Mouse (Mus musculus) embryonic stem cell, embryonic (primary cell): ENCODE data around the gene Kirrel3.

Experiments used
- CTCF ChIA-PET, 4 experiments: fragments of 300-600 bp in 2 of 4; fragments of 350-600 bp in 2 of 4; sonication (Branson Sonifier 250); formaldehyde crosslinking; loops; one replicate each; lab custom pipeline; 2022; ENCODE audit warnings: inconsistent platforms in 2 of 4; lab: Charles Lee
- POLR2A ChIA-PET, 4 experiments: fragments of 300-600 bp in 2 of 4; fragments of 350-600 bp in 2 of 4; sonication (Branson Sonifier 250); formaldehyde crosslinking; loops; one replicate each; lab custom pipeline; 2022; ENCODE audit warnings: antibody characterized with exemption in 4 of 4, inconsistent platforms in 1 of 4; lab: Charles Lee

Gene Kirrel3

GRCm38 (mm10) chr9:34824358-34825088, 338.8 kb downstream of the Kirrel3 start:
- ChIA-PET POLR2A (interaction anchor here in 1 of 4 experiments (0.9 kb wide), 1 partner anchor 162 kb away, joined by 3 read pairs; no protein-coding TSS in a partner anchor), CTCF (interaction anchor here in 1 of 4 experiments (0.7 kb wide), 1 partner anchor 34 kb away, joined by 11 read pairs; no protein-coding TSS in a partner anchor)

DNA sequence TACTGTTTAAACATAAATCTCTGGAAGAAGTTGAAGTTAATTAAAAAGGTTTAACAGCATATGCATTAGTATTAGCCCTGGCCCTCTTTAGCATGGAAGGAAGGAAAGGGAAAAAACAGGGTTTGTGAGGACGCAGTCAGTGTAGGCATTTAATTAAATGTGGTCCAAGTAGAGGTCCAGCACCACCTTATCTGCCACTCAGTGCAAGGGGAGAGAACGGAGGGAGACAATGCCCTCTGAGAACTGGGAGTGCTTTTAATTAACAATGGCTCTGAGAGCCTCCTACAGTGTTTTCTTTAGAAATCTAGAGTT, 339.4 kb downstream of the Kirrel3 start:
- POLR2A ChIA-PET = interaction anchor here in 1 of 4 experiments (0.9 kb wide), 1 partner anchor 161 kb away, joined by 3 read pairs; no protein-coding TSS in a partner anchor
- CTCF ChIA-PET = interaction anchor here in 1 of 4 experiments (0.7 kb wide), 1 partner anchor 33 kb away, joined by 11 read pairs; no protein-coding TSS in a partner anchor

DNA sequence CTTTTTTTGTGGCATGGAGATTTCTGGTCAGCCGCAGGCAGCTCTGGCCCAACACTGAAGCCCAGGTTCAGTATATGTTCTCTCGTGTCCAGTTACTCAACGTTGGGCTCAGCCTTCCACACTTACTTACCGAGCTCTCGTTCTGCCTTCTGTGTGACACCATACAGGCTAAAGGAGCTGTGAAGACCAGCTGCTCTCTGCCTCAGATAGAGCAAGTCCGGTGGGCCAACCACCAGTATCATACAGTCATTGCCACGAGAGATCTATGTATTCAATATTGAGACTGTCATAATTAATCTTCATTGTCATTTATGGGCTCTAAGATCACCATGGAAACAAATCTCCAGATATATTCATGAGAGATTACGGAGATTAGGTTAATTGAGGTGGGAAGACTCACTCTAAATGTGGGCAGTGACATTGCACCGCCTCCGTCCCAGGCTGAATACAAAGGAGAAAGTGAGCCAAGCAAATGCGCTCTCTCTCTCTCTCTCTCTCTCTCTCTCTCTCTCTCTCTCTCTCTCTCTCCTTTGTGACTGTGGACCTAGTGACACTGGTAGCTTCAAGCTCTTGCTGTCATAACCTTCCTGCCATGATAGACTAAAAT, 339.8 kb downstream of the Kirrel3 start:
- POLR2A ChIA-PET = interaction anchor here in 1 of 4 experiments (0.6 to 0.9 kb wide), 3 partner anchors 22 to 161 kb away, joined by 3 to 5 read pairs (median 3); no protein-coding TSS in a partner anchor
- CTCF ChIA-PET = interaction anchor here in 1 of 4 experiments (0.7 kb wide), 1 partner anchor 33 kb away, joined by 11 read pairs; no protein-coding TSS in a partner anchor

DNA sequence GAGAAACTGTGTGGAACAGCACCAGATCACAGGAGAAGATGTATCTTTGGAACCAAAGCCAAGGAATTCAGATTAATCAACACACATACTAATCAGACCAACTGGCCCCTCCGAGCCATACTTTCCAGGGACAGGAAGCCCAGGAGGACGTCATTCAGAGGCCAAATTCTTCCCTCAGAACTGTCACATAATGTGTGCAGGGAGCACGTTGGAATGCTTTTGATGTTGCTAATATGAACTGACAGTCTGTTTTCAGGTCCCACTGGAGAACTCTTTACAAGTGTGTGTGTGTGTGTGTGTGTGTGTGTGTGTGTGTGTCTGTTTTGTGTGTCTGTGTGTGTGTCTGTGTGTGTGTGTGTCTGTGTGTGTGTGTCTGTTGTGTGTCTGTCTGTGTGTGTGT, 345.0 kb downstream of the Kirrel3 start:
- ChIA-PET CTCF (no interaction called here), POLR2A (no interaction called here)

GRCm38 (mm10) chr9:34836801-34837200, 351.1 kb downstream of the Kirrel3 start:
- POLR2A ChIA-PET = no interaction called here
- CTCF ChIA-PET = interaction anchor here in 2 of 4 experiments (1.3 to 2.3 kb wide), 2 partner anchors 11 to 24 kb away, joined by 4 to 7 read pairs; no protein-coding TSS in a partner anchor

GRCm38 (mm10) chr9:34837700-34838462, 352.2 kb downstream of the Kirrel3 start:
- POLR2A ChIA-PET = no interaction called here

DNA sequence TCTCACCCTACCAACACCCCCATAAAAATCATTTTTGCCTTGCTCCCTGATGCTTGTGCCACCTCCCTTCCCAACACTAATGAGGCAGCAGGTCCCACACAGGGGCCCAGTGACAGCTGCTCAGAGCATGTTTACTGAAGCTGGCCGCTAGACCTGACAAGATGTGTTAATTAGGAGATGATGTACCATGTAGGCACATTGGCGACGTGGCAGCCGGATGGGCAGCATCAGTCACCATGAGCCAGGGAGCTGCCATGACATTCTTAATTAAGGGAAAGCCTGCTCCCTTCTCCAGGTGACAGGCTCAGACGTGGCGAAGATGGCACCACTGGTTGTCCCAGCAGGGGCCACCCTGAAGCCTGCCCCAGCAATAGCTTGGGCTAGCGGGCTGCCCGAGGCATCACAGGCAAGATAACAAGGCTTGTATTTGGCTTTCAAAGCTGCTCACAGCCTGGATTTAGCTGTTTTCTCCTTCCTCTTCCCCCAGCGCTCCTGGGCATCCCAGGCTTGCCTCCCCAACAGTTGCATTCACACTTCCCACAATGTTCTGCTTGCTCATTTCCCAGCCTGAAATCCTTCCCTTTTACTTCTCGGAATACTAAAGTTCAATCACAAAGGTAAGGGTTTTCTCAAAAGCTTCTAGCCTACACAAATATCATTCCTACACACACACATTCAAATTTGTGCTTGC, 357.7 kb downstream of the Kirrel3 start:
- ChIA-PET CTCF (no interaction called here), POLR2A (no interaction called here)

More at GRCm38 (mm10) chr9:34837700-34838462, 352.2 kb downstream of the Kirrel3 start:
- CTCF ChIA-PET = interaction anchor here in 2 of 4 experiments (1.3 to 2.3 kb wide), 2 partner anchors 10 to 23 kb away, joined by 4 to 7 read pairs; no protein-coding TSS in a partner anchor

GRCm38 (mm10) chr9:34846440-34846839, 360.7 kb downstream of the Kirrel3 start:
- ChIA-PET CTCF (no interaction called here), POLR2A (no interaction called here)

DNA sequence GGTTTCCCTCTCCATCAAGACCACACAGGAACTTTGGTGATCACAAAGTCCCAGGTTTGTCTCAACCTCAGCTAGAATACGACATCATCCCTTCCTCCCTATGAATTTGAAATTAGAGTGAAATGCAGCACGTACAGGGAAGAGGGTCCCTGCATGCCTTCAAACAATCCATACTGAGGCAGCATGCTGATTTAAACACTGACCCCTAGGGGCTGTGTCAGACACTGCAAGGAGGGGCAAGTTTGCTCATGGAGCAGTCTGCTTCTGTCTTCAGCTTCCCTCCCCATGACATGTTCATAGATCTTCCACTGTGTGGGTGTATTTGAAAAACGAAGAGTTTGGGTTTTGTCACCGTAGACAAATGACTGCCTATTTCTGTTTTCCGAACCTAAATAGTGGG, 362.0 kb downstream of the Kirrel3 start:
- CTCF ChIA-PET = interaction anchor here (0.5 to 1.7 kb wide), 11 partner anchors 10 to 1932 kb away, joined by 3 to 13 read pairs (median 3); no protein-coding TSS in a partner anchor
- POLR2A ChIA-PET = interaction anchor here in 1 of 4 experiments (0.6 kb wide), 1 partner anchor 22 kb away, joined by 5 read pairs; no protein-coding TSS in a partner anchor

DNA sequence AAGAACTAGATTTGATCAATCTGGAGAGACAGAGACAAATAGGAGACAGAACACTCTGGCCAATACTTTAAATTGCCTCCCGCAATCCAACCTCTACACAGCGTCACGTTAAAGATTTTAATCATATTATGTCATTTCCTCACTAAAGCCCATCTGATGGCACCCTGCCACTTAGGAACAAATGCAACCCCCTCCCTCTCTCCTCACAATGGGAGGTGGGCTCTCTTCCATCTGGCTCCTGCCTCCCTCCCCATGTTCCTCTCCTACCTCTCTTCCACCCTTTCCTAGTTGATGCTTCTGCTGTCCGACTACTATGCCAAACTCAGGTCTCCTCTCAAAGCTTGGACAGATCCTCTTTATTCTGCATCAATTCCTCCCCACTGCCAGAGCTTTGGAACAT, 365.4 kb downstream of the Kirrel3 start:
- ChIA-PET POLR2A (interaction anchor here in 1 of 4 experiments (0.6 kb wide), 1 partner anchor 318 kb away, joined by 3 read pairs; no protein-coding TSS in a partner anchor), CTCF (interaction anchor here in 1 of 4 experiments (1.1 kb wide), 1 partner anchor 103 kb away, joined by 3 read pairs; no protein-coding TSS in a partner anchor)

DNA sequence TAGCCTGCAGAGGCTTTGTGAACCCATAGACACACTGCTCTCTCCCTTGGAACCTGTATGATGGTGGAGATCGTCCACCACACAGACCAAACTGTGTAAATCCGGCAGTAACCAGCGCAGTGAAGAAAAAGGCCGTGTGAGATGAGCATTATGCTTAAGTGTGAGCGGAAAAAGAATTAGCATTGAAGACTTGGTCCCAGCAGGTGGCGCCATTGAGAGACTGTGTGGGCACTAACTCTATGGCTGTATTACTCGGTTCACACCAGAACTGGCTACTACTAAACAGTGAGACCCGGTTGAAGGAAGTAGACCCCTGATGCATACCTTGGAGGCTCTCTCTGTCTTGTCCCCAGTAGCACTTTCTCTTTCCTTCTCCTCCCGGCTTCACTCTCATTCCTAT, 371.9 kb downstream of the Kirrel3 start:
- ChIA-PET POLR2A (no interaction called here), CTCF (interaction anchor here in 3 of 4 experiments (0.6 to 1.4 kb wide), 12 partner anchors 10 to 640 kb away, joined by 3 to 11 read pairs (median 4); no protein-coding TSS in a partner anchor)

DNA sequence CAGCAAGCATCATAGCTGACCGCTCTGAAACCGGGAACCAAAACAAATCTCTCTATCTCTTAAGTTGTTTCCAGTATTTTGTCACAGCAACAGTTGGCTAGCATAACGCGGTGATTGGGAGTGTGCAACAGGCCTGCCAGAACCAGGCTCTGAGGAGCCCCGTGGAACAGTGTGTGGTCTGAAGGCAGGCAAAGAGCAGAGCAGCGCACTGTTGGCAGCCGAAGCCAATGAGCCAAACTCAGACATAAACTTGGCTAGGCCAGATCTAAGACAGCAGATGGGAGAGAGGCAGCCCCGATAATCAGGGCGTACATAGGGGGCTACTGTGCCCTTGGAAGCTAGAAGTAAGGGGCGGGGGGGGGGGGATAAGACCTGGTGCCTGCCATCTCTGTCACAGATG, 372.4 kb downstream of the Kirrel3 start:
- CTCF ChIA-PET = interaction anchor here in 3 of 4 experiments (0.6 to 1.4 kb wide), 13 partner anchors 9 to 639 kb away, joined by 3 to 11 read pairs (median 3); no protein-coding TSS in a partner anchor
- POLR2A ChIA-PET = no interaction called here

- CTCF ChIA-PET = interaction anchor here in 3 of 4 experiments (0.5 to 2.4 kb wide), 10 partner anchors 10 to 712 kb away, joined by 3 to 13 read pairs (median 4); no protein-coding TSS in a partner anchor
- POLR2A ChIA-PET = interaction anchor here in 2 of 4 experiments (0.7 to 1.5 kb wide), 3 partner anchors 11 to 363 kb away, joined by 4 read pairs; no protein-coding TSS in a partner anchor
Observed at GRCm38 (mm10) chr9:34860934-34861333, 375.2 kb downstream of the Kirrel3 start.

- ChIA-PET CTCF (interaction anchor here in 3 of 4 experiments (0.5 to 2.4 kb wide), 25 partner anchors 9 to 811 kb away, joined by 3 to 13 read pairs (median 3); partner anchors contain the start of gene Kirrel3 (in 1 of the 3)), POLR2A (interaction anchor here in 2 of 4 experiments (0.6 to 1.5 kb wide), 3 partner anchors 10 to 303 kb away, joined by 3 to 4 read pairs (median 4); no protein-coding TSS in a partner anchor)
Observed at GRCm38 (mm10) chr9:34861775-34862174, 376.1 kb downstream of the Kirrel3 start.

DNA sequence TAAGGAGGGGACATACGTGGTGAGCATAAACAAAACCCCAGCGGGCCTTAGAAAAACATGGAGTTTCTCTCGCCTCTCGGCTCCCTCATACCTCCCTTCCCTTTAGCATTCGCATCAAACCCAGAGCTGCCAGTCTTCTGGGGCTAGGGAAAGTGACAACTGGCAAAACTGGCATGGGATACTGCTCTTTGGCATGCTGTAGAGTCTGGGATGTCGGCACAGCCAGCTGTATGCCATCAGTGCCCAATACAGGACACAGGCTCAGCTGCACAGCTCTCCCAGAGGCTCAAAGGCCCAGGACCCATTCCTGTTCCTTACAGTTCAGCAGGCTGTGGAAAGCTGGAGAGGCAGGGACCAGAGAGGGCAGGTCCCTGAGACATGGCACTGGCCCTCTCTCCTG, 379.9 kb downstream of the Kirrel3 start:
- CTCF ChIA-PET = interaction anchor here in 1 of 4 experiments (0.7 kb wide), 1 partner anchor 301 kb away, joined by 4 read pairs; no protein-coding TSS in a partner anchor
- POLR2A ChIA-PET = interaction anchor here in 1 of 4 experiments (0.5 kb wide), 1 partner anchor 152 kb away, joined by 3 read pairs; no protein-coding TSS in a partner anchor

DNA sequence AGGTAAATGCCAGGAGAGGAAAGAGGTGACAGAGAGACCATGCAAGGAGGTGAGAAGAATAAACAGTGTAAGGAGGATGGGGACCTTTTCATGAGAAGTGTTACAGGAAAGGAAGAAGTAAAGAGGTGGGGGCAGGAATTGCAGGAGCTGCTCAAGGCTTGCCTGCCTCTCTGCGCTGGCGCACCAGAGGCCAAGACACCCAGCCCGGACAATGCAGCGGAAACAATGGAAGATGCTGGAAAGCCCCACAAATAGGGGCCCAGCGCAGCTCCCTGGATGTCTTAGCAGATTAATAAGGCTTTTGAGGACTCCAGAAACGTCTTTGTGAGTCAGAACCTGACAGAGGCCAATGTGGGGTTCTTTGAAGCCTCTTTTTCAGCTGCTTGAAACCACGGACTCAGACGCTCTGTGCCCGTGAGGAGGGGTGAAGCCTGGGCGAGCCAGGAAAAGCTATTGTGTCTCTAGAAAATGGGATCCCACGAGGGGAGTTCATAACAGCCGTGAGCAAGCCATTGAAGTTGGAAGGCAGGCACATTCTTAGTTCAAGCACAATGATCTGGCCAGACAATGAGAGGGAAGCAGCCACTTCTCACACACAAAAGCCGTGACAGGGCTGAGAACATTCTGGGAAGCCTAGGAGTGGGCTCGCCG, 385.7 kb downstream of the Kirrel3 start:
- ChIA-PET POLR2A (interaction anchor here in 3 of 4 experiments (0.7 to 1.4 kb wide), 3 partner anchors 10 to 246 kb away, joined by 3 to 4 read pairs (median 4); no protein-coding TSS in a partner anchor), CTCF (interaction anchor here in 3 of 4 experiments (0.6 to 1.8 kb wide), 3 partner anchors 10 to 162 kb away, joined by 3 to 6 read pairs (median 4); no protein-coding TSS in a partner anchor)
